Mouse (Mus musculus) liver, adult 2 months (tissue): Measurements from ENCODE around the gene Plppr1.

Experiments
- CTCF ChIP-seq: fragments of 200-500 bp; IDR thresholded peaks from 2 replicates; pipeline ENCODE4 v1.5.1; 2011; ENCODE audit warnings: low read depth, low read length, control low read depth
- POLR2A ChIP-seq: fragments of 200-500 bp; IDR thresholded peaks from 2 replicates; pipeline ENCODE4 v1.6.1; 2011; ENCODE audit warnings: low read length, control low read depth; ENCODE audit not compliant: insufficient read depth; ENCODE audit errors: extremely low read depth

DNA sequence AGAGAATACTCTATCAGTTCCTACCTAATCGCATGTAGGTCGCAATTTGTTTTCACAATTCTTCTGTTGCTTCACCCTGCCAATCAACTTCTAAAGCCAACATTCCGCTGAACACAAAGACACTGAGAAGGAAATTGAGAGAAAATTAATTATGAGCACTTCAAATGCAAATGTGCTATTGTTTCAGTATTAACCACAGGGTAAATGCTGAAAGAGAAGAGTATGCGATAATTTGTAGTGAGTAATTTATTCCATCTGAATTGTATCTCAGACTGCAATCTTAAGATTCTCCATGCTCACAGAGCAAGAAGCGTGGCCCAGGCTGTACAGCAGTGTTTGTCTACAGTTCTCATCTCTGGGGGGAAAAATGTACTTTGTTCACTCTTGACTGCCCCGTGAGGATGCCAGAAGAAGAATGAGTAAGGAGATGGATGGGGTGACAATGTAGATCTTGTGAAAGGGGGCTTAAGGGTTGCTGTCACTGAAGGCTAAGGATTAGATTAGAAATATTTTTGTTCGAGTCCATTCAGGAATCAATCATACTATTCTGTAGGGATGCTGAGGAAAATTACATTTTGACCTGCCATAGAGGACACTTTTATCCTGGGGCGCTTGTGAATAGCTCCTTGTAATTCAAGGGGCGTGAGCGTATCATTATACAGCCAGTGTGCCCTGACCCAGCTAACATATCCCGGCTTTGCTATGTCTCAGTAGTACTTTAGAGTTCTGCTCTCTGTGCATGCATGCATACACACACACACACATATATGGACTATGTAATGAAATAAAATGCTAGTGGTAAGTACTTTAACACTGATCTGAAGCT, 173.3 kb downstream of the Plppr1 start:
- no peak for TF ChIP-seq POLR2A
- no peak for TF ChIP-seq CTCF
